Mouse (Mus musculus) bone marrow, adult 2 months (tissue): ENCODE measurements around the gene Fbxo36.

Source experiments
- CTCF ChIP-seq: fragments of 200-500 bp; IDR thresholded peaks from 2 replicates; pipeline ENCODE4 v1.5.1; 2011; ENCODE audit warnings: low read length, control low read depth; ENCODE audit not compliant: control insufficient read depth, insufficient read depth
- POLR2A ChIP-seq: fragments of 200-500 bp; IDR thresholded peaks from 2 replicates; pipeline ENCODE4 v1.6.1; 2011; ENCODE audit warnings: low read depth, mild to moderate bottlenecking, control low read depth, low read length, borderline replicate concordance; ENCODE audit not compliant: control insufficient read depth

- TF ChIP-seq CTCF = no peak
- TF ChIP-seq POLR2A = no peak
These were observed 100.7 kb downstream of the Fbxo36 start for GRCm38 (mm10) chr1:84940322-84940721.
